10 mouse cellular contexts compared by ENCODE assay signal in the genomic region with DNA sequence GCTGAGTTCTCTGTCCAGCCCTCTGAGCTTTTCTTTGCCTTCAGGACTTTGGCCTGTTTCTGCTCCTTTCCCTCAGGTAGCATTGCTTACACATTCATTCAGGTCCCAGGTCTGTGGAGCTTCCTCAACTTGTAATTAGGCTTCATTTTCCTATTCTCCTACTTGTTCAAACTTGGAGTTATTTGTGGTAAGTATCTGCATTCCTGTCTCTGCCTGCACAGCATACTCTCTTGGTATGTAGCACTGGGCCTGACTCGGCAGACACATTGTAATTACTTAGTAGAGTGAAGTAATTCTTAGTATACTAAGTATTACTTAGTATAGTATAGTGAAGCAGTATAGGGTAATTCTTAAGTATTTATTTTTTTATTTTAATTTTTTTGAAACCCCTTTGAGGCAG.
"Had no signal": no experiment of that assay in that cellular context is flagged by ENCODE, and none has a peak within 500 bp of the region (broad histone marks: within the 10 kb centered on the region; RNA-seq: fewer than 3 reads in every experiment).

No protein-coding gene starts in this region.

- H3K9me3 ChIP-seq: limb, embryonic 10.5 days; liver, embryonic 15.5 days; midbrain, embryonic 10.5 days; neural tube, embryonic 15.5 days had no signal

- H3K4me1 ChIP-seq: limb, embryonic 10.5 days had no signal

- H3K27me3 ChIP-seq: liver, embryonic 15.5 days; neural tube, embryonic 15.5 days had no signal

- H3K4me3 ChIP-seq: left cerebral cortex, adult 2 months; limb, embryonic 10.5 days; liver, embryonic 15.5 days; midbrain, embryonic 10.5 days; myocyte; neural tube, embryonic 15.5 days had no signal

- DNase-seq: midbrain, embryonic 14.5 days; right cerebral cortex, postnatal 4 days; spleen, adult 18-20 months had no signal

- H3K4me2 ChIP-seq: liver, embryonic 11.5 days; liver, embryonic 15.5 days; neural tube, embryonic 15.5 days had no signal

- H3K27ac ChIP-seq: left cerebral cortex, adult 2 months; limb, embryonic 10.5 days; liver, embryonic 15.5 days; midbrain, embryonic 10.5 days; neural tube, embryonic 15.5 days had no signal

- H3K9ac ChIP-seq: liver, embryonic 15.5 days; neural tube, embryonic 15.5 days had no signal

- H3K36me3 ChIP-seq: liver, embryonic 15.5 days; midbrain, embryonic 10.5 days; neural tube, embryonic 15.5 days had no signal
